Mouse (Mus musculus): Measurements from ENCODE around the gene Ehmt1.
A peak's percentile ranks its signal among the peaks of the same experiment; 100 is the strongest.
"Not testable (repeated sequence)": the region's sequence is repeated elsewhere in the genome, so short reads cannot be mapped to it uniquely, and the experiment has no call there.

Ehmt1 gene

GRCm38 (mm10) chr2:24918930-24919838 is at the start of gene Ehmt1:
Gene Ehmt1 (minus strand): TSS chr2:24919614.
- peak; percentile 97 for DNase-seq (ENCODE audit: low spot score)

- peak; percentile 85 for DNase-seq (ENCODE audit: low spot score)
Observed at GRCm38 (mm10) chr2:24962304-24963000, 43.0 kb upstream of the Ehmt1 start, which contains the start of gene Dph7. Gene Dph7 (plus strand): TSS chr2:24962400.

- peak; percentile 14 for DNase-seq (ENCODE audit: low spot score)
Observed at GRCm38 (mm10) chr2:24960910-24961309, 41.5 kb upstream of the Ehmt1 start.

GRCm38 (mm10) chr2:24952537-24953055 is 33.2 kb upstream of the Ehmt1 start:
- DNase-seq (ENCODE audit: low spot score): no peak

- no peak for DNase-seq (ENCODE audit: low spot score)
Observed at GRCm38 (mm10) chr2:24950189-24950535, 30.7 kb upstream of the Ehmt1 start.

GRCm38 (mm10) chr2:24949421-24950188 is 30.2 kb upstream of the Ehmt1 start, which contains the start of gene Zmynd19:
Gene Zmynd19 (plus strand): TSS chr2:24949792.
- DNase-seq (ENCODE audit: low spot score): peak; percentile 99

- not testable (repeated sequence) for DNase-seq (ENCODE audit: low spot score)
Observed at GRCm38 (mm10) chr2:24944304-24944703, 24.9 kb upstream of the Ehmt1 start.

- no peak for DNase-seq (ENCODE audit: low spot score)
Observed at GRCm38 (mm10) chr2:24942092-24942491, 22.7 kb upstream of the Ehmt1 start.

- DNase-seq (ENCODE audit: low spot score): peak; percentile 92
Observed at GRCm38 (mm10) chr2:24935057-24935796, 15.8 kb upstream of the Ehmt1 start, which contains the start of gene Arrdc1. Gene Arrdc1 (minus strand): TSS chr2:24935252.

- no peak for DNase-seq (ENCODE audit: low spot score)
Observed at GRCm38 (mm10) chr2:24934441-24934963, 15.1 kb upstream of the Ehmt1 start.

GRCm38 (mm10) chr2:24929593-24929992 is 10.2 kb upstream of the Ehmt1 start:
- no peak for DNase-seq (ENCODE audit: low spot score)

- no peak for DNase-seq (ENCODE audit: low spot score)
Observed at GRCm38 (mm10) chr2:24929119-24929518, 9.7 kb upstream of the Ehmt1 start.

GRCm38 (mm10) chr2:24927810-24928479 is 8.5 kb upstream of the Ehmt1 start:
- DNase-seq (ENCODE audit: low spot score): peak; percentile 44

GRCm38 (mm10) chr2:24926965-24927358 is 7.5 kb upstream of the Ehmt1 start:
- DNase-seq (ENCODE audit: low spot score): no peak

- no peak for DNase-seq (ENCODE audit: low spot score)
Observed at GRCm38 (mm10) chr2:24926345-24926964, 7.0 kb upstream of the Ehmt1 start.

GRCm38 (mm10) chr2:24925284-24925683 is 5.9 kb upstream of the Ehmt1 start:
- DNase-seq (ENCODE audit: low spot score): no peak

- DNase-seq (ENCODE audit: low spot score): no peak
Observed at GRCm38 (mm10) chr2:24923561-24923960, 4.1 kb upstream of the Ehmt1 start.

GRCm38 (mm10) chr2:24919839-24920175 is 393 bp upstream of the Ehmt1 start:
- no peak for DNase-seq (ENCODE audit: low spot score)

- DNase-seq (ENCODE audit: low spot score): no peak
Observed at GRCm38 (mm10) chr2:24914762-24915161, 4.7 kb downstream of the Ehmt1 start.

- no peak for DNase-seq (ENCODE audit: low spot score)
Observed at GRCm38 (mm10) chr2:24912589-24912988, 6.8 kb downstream of the Ehmt1 start.
